Mouse (Mus musculus) hematopoietic stem cell, adult 5-6 weeks (primary cell): ENCODE measurements around the gene Psg25. TPM values are rescaled to one million over a fixed set of nuclear protein-coding genes. Genes with fewer than 3 reads are reported as not detected.
"Not testable (repeated sequence)": the region's sequence is repeated elsewhere in the genome, so short reads cannot be mapped to it uniquely, and the experiment has no call there.

Experiments
- ATAC-seq, 2 experiments: fragments of 125-278 bp in 1 of 2; replicated peaks in 1 of 2; 2 replicates each; pipeline ENCODE4 v1.8.0; 2016 to 2017; ENCODE audit warnings: inconsistent platforms in 2 of 2, mild to moderate bottlenecking in 2 of 2, moderate number of reproducible peaks in 2 of 2, low read depth in 1 of 2, moderate TSS enrichment in 1 of 2; ENCODE audit not compliant: low FRiP score in 2 of 2, poor library complexity in 2 of 2, severe bottlenecking in 2 of 2, insufficient read depth in 1 of 2, low TSS enrichment in 1 of 2
- total RNA-seq: library from RNA; stranded (forward); fragments of 172-1452, 232-1000 nt; gene quantifications from 2 replicates; pipeline ENCODE4 v1.2.3, GENCODE M21; 2017

The Psg25 gene
- not detected in 2 replicates for total RNA-seq

DNA sequence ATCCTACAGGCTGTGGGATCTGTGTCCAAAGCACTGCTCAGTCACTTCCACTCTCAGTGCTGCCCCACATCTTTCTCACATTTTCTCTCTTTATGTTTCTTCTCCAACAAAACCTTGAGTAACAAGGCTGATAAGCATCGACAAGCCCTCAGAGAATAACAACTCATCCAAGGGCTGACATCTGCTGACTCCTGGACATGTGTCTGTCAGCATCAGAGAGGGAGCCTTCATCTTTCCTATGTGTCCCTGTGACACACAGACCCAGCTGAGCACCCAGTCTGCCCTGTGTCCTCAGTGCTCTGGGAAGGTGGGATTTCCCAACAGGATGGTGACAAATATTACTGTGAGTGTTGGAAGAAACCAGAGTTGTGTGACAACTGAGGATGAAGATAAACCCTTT is at the start of gene Psg25:
Gene Psg25, minus strand, starts transcription at position 101 of the 400 bp plus-strand sequence.
- ATAC-seq, result no peak

DNA sequence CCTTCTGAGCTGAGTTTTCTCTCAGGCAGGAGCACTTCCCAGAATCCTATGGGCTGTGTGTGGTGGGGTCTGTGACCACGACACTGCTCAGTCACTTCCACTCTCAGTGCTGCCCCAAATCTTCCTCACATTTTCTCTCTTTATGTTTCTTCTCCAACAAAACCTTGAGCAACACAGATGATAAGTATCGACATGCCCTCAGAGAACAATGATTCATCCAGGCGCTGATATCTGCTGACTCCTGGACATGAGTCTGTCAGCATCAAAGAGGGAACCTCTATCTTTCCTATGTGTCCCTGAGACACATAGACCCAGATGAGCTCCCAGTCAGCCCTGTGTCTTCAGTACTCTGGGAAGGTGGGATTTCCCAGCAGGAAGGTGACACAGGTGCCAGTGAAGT is 35.1 kb upstream of the Psg25 start, which contains the start of gene Psg27:
Gene Psg27, minus strand, starts transcription at position 101 of the 400 bp plus-strand sequence.
- no peak for ATAC-seq

DNA sequence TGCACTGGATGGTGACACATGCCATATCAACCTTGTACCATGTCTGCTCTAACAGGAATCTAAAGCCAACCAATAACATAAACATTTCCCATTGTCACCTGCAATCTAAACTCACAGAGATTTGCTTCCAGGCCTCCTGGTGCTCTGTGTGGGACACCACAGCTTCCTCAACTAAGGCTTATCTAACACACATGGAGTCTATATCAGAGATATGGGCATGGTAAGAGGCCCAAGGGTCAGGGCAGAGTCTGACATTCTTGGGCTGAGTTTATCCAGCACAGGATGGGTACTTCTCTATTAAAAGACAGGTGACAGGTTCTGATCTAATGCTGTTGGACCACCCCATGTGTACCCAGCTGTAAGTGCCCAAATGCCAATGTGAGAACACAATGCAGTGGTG is 27.8 kb upstream of the Psg25 start:
- no peak for ATAC-seq

DNA sequence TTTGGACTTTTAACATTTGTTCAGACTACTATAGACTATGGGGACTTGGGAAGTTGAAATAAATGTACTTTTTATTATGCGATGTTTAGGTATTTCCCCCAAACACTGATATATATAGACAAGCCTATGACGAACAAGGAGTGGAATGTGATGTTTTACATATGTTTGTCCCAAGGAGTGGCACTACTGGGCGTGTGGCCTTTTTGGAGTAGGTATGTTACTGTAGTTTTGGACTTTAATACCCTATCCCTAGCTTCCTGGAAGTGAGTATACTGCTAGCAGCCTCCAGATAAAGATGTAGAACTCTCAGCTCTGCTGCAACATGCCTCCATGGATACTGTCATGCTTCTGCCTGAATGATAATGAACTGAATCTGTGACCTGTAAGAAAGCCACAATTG is 23.7 kb upstream of the Psg25 start:
- ATAC-seq, result not testable (repeated sequence)

DNA sequence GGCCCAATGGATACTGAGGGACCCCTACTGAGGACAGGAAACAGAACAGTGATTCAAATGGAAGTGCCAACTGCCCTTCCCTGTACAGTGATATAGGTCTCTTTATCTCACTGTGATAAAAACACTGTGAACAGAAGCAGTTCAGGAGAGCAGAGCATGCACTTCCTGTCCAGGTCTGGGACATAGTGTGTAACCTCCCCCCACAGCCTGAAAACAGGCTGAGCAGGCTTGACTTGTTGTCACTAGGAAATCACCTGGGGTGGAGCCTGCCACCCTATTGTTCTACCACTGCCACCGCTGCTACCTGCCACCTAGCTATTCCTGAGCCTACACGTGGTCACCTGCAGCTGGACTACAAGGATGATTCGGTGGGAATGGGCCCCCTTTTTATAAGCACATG is 1.4 kb upstream of the Psg25 start:
- ATAC-seq, result no peak

DNA sequence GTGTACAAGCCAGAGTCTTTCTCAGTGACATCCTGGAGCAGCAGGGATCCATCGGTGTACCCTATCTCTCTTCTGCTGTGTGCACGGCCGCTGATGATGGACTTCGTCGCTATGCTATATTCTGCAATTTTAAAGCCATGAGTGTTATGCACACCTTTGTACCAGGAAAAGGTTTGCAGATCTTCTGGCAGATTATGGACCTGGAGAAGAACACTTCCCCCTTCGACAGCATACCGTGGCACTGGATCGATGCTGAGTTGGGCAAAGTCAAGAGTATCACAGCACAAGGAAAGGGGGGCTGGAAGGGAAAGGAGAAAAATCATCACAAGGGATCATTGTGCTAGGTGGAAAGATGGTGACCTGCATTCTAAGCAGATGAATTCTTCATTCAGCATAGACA is 7.4 kb downstream of the Psg25 start:
- no peak for ATAC-seq

DNA sequence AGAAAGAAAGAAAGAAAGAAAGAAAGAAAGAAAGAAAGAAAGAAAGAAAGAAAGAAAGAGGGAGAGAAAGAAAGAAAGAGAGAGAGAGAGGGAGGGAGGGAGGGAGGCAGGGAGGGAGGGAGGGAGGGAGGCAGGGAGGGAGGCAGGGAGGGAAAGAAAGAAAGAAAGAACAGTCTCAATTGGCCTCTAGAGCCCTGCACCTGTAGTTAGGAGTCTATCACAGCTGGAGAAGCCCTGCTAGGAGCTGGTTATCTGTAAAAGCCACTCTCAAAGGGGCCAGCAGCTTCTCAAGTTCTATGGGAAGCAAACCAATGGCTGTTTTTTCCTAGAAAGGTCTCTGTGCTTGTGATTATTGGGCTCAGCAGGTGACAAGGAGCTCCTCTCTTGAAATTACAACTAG is 19.2 kb downstream of the Psg25 start:
- ATAC-seq, result not testable (repeated sequence)

DNA sequence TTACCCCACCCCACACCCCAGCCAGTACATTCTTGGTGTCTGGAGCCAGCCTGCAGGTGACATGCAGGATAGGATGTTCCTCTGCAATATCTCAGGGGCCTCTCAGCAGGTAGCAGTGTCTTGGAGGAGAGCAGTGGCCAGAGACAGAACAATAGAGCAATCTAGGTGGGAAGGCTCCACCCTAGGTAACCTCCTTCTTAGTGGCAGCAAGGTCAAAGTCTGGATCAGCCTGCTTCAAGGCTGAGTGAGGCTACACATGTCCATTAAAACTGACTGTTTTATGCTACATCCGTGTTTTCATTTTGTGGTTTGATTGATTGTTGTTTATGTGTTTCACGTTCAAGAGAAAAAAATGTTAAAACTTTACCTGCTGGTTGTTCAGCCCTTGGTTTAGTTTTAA is 19.7 kb downstream of the Psg25 start:
- ATAC-seq, result not testable (repeated sequence)

DNA sequence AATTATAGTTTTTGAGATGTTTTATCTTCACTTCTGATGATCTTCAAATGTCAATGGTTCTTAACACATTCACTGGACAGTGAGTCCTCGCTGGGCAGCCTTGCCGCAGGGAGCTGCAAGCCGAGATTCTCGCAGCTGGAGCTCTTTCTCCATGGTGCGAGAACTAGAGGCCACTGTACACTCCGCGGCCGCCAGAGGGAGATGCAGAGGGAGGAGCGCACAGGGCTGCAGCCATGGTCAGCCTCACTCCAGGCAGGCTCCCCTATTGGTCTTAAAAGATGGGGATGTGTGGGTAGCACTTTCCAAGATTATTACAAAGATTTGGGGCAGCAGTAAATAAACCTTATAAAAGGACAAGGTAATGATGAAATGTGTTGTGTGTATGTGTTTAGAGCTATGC is 20.6 kb downstream of the Psg25 start:
- ATAC-seq, result no peak

DNA sequence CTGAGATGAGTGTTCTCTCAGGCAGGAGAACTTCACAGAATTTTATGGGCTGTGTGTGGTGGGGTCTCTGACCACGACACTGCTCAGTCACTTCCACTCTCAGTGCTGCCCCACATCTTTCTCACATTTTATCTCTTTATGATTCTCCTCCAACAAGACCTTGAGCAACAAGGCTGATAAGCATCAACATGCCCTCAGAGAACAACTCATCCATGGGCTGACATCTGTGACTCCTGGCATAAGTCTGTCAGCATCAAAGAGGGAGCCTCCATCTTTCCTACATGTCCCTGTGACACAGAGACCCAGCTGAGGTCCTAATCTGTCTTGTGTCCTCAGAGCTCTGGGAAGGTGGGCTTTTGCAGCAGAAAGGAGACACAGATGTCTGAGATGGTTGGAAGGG is 48.0 kb downstream of the Psg25 start, which contains the start of gene Psg26:
Gene Psg26, minus strand, starts transcription at position 101 of the 400 bp plus-strand sequence.
- no peak for ATAC-seq

Other genes with a start within 250 kb of the Psg25 start
- gene Psg18, start 177.3 kb downstream of the Psg25 start, total RNA-seq, result not detected in 2 replicates
- gene Psg28, start 100.2 kb downstream of the Psg25 start, total RNA-seq, result not detected in 2 replicates
- gene Psg26, start 48.1 kb downstream of the Psg25 start, total RNA-seq, result not detected in 2 replicates
- not detected in 2 replicates for gene Psg27, start 35.0 kb upstream of the Psg25 start, total RNA-seq
- not detected in 2 replicates for gene Psg23, start 84.2 kb upstream of the Psg25 start, total RNA-seq
- gene Psg21, start 124.5 kb upstream of the Psg25 start, total RNA-seq, result not detected in 2 replicates
- gene Psg20, start 153.9 kb upstream of the Psg25 start, total RNA-seq, result not detected in 2 replicates
- gene Psg22, start 185.8 kb upstream of the Psg25 start, total RNA-seq, result not detected in 2 replicates